Mouse (Mus musculus) adipocyte (in vitro differentiated cells): ENCODE measurements at regions not wholly inside any gene's neighbourhood (a gene's known extent, or its start where the extent isn't known, plus 50 kb on each side); places are given as distances from the start of the nearest gene placed in this dataset.

Experiments
- DNase-seq: peaks from one replicate; pipeline ENCODE4 v3.0.0-alpha.2; 2016; ENCODE audit warnings: low spot score

- DNase-seq = no peak
These were observed 57.3 kb upstream of the Prep start for GRCm38 (mm10) chr10:45009676-45010075.

GRCm38 (mm10) chr10:45009235-45009634 is 57.8 kb upstream of the Prep start:
- no peak for DNase-seq

DNA sequence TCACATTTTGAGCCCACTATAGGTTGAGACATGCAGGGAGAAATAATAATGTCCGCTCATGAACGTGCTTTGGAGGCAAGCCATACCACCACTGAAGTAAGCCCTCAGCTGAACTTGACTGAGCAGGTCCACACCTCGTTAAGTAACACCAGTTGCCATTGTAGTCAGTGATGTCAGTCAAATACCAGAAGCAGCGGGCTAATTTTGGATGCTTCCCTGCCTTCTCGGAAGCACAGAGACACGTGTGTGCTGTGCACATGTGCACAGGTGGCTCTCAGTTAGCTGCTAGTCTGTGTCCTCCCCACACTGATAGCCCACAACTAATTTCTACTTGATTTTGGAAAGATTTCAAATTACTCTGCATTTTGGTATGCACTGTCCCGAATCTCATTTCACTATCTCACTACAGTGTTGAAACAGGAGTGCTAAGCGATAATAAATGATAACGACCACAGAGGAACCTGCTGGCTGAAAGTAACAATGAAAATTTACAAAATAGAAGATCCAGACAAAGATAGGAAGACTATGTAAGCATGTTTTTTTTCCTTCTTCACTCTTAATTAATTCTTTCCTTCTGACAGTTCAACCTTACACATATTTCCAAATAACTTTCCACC is 62.9 kb upstream of the Prep start:
- DNase-seq = no peak

DNA sequence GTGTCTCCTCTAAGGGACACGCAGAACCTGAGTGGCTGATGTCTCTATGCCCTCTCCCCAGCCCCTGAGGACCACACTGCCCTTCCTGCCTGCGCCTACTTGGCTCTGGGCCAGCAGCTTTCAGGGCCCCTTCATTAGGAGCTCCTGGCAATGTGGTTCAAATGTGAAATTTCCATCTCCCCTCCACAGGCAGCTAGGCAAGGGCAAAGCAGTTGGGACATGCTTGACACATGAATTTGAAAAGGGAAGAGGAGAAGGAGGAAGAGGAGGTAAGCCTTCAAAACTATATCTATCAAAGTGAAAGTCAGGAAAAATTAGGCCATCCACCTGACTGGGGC is 63.7 kb upstream of the Prep start:
- DNase-seq = no peak

GRCm38 (mm10) chr10:45002637-45003343 is 64.2 kb upstream of the Prep start:
- no peak for DNase-seq

- DNase-seq = peak; percentile 53
These were observed 65.8 kb upstream of the Prep start for GRCm38 (mm10) chr10:45000873-45001859.

DNA sequence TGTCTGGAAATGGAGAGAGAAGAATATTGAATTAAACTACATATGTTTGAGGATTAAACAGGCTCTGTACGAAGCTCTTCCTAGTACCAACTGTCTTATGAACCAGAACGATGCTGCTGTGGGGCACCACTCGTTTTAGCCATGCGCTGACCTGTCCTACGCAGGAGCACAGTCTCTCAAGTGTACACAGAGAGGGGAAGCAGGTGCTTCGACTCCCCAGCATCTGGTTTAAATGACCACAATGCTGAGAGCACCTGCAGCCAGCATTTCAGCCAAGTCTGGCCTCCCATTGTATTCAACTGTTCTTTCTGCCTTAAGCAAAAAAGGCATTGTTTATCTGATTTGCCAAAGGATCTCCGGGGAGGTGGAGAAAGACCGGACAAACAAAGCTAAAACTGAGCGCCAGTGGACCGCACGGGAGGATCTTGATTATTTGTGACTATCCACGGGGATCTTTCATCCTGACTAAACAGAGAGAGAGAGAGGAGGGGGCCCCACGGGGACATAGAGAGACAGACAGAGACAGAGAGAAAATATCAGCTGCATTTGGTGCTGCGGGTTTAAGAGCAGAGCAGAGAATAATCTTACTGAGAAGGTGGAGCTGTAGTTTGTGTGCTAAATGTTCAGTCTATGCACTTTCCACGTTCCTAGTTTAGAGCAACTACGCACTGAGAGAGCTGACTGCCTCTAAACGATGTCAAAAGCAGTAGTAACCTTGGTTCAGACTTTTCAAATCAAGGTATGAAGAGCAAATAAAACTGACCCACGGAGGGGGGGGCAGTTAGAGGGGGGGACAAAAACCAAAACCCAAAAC is 66.8 kb upstream of the Prep start:
- no peak for DNase-seq

DNA sequence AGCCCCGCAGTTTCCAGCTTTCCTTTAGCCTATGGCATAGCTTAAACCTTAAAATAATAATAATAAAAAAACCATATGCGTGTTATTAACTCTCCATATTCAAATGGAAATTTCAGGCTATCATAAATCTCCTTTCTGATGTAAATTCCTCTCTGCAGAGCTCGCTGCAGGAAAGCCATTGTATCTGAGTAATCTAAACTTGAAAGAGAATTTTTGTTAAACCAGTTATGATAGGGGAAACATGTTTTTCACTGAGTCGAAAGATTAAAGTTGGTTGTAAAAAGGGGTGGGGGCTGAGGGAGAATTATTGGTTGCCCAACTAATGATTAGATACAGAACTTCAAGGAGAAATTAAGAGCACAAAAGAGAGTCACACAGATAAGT is 69.1 kb upstream of the Prep start:
- DNase-seq = no peak

- DNase-seq = no peak
These were observed 69.7 kb upstream of the Prep start for GRCm38 (mm10) chr10:44997184-44997905.

DNA sequence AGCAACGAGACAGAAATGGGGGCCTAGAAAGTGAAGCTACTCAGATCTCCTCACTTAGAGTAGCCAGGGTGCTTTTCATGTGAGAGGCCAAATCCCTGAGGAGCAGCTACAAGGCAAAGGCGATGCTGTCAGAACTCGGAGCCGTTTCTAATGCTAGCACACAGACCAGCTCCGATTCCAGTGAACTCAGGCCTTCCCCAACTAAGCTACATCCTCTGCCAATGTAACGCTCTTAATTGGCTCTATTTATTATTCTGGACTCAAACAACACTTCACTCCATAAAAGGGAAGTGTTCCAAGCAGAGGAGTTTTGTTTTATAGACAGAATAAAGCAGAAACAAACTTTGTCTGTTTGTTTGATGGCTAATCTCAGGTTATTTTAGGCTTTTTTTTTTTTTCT is 71.2 kb upstream of the Prep start:
- DNase-seq = no peak

DNA sequence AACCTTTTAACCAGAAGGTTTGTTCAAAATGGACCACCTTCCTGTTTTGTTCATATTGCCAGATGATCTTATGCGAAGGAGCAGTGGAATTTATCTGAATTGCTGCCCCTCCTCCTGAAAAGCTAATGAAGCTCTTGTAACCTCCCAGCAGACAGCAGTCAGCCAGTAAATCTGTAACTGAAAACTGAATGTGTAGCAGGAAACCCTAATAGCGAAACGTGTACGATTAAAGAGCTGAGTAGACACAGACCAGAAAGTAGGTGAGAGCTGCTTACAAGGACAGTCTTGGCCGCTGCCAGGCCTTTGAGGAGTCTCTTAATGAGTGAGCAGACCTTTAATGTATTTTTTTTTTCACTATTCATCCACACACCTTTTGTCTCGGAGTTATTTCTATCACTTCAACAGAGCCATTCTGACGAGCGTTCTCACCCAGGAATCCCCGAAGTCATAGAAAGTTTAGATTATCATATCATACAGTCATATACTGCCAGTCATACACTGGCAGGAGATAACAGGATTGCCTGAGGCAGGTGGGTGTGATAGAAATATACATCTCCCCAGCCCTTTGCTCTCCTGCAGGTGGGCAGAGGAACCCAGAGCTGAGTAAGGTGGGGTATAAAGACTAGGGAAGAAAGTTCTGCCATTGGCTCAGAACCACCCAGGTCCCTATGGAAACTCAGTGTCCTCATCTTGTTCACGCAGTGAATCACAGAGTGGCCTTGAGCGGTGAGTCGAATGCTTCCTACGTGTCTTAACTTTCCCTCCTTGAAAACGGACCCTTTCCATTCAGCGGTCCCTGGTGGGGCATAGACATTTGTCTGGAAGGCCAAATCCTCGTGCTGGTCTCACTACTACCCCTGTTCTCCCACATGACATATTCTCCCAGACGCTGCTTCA is 72.4 kb upstream of the Prep start:
- no peak for DNase-seq

- no peak for DNase-seq
These were observed 73.3 kb upstream of the Prep start for GRCm38 (mm10) chr10:44993470-44994260.

DNA sequence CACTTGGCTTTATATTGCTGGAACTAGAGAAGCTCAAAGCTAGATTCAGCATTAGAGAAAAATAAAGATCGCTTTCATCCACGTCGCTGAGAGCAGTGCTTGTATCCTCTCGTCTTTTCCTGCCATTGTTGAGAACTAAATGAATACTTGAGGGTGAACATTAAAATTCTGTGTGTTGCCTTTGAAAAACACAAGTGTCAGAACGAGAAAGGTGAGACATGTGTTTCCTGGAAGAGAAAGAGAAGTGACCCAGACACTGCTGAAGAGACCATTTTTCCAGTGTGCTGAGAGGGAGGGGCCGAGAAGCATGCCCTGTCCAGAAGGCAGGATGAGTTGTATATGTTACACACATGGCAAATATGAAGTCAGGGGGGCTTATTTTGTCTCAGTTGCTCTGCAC is 77.5 kb upstream of the Prep start:
- no peak for DNase-seq

DNA sequence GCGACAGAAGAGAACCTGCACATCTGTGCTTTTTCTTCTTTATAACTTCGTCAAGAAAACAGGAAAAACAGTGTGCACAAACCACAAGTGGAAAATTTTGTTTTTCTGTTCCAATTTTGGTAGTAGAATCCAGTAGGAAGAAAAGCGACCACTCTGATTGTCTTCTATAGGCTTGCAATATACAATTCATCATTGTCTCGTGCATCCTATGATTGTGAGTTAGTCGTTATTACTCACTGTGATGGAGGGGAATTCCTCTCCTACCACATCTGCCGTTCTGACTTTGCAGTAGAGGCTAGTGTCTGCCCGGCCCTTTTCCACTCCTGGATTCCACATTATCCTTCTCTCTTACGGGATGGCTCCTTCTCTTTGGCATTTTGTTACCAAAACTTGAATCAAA is 78.2 kb upstream of the Prep start:
- DNase-seq = no peak

DNA sequence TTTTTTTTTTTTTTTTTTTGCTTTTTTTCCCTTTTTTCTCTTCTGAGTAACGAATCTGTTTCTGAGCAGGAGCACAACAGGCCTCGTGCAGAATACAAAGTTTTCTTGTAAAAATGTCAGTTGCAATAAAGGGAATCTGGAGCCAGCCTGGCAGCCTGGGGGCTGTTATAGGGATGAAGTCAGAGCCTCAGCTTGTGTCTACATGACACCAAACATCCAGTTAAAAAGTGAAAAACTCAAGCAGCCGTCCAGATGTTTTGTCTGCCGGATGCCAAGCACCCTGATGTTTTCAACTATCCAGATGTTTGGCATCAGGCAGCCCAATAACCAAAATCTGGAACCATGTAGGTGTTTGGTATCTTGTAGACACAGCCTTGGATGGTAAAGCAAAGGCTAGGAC is 79.4 kb upstream of the Prep start:
- DNase-seq = no peak

GRCm38 (mm10) chr10:44981913-44982312 is 85.1 kb upstream of the Prep start:
- no peak for DNase-seq

- no peak for DNase-seq
These were observed 90.2 kb upstream of the Prep start for GRCm38 (mm10) chr10:44976815-44977214.

GRCm38 (mm10) chr10:44971911-44972310 is 95.1 kb upstream of the Prep start:
- peak; percentile 55 for DNase-seq

- no peak for DNase-seq
These were observed 107.0 kb upstream of the Prep start for GRCm38 (mm10) chr10:44959968-44960367.
